9 mouse cellular contexts compared by ENCODE assay signal in the genomic region with DNA sequence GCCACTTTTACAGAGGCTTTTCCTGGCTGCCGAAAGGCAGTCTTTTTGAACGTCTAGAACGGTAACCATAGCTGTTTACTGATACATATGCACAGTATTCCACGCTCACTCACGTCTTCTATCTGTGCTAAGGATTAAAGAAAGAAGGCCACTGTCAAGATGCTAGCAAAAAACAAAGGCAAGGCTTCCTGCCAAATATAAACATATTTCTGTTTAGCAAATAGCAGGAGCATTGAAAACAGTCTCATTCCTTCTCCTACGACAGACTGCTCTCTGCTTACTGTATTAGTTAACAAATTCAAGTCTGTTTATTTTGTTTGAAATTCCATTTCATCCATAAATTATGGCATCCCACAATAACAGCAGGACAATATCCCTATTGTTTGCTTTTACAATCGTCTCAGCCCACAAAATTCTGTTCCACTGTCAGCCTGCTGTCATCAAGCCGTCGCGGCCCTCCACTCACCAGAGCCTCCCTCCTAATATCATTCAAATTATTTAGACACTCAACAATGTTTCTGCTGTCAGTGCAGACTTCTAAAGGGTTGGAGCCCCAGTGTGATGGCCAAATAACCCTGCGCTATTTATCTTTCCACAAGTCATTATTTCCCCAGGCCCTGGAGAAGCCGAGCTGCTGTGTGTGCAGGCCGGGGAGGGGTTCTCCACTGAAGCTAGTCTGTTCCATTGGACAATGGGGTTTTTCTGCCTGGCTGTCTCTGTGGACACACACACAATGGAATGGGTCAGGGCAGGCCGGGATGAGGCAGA.
DNase-seq lines count a peak whose midpoint lies in the region; ATAC-seq and TF ChIP-seq lines count a peak whose summit lies in the region.
"Had no signal": no experiment of that assay in that cellular context is flagged by ENCODE, and none has a peak within 500 bp of the region (broad histone marks: within the 10 kb centered on the region; RNA-seq: fewer than 3 reads in every experiment).

No protein-coding gene starts in this region.

- no peak for TF ChIP-seq CTCF in stomach, postnatal 0 days (IDR thresholded peaks at IDR 0.05; ENCODE audit: low read depth)

- H3K4me1 ChIP-seq in stomach, embryonic 14.5 days (ENCODE audit: control insufficient read depth, insufficient read depth, low read length), result peaks cover 8% of the 10 kb centered on the region; the same call in 1 of the 2 replicates
- no peaks in the 10 kb centered on the region for H3K4me1 ChIP-seq in stomach, postnatal 0 days (replicated peaks; ENCODE audit: control insufficient read depth, insufficient read depth)

- no peak overlapping the region for H3K9ac ChIP-seq in stomach, embryonic 14.5 days (replicated peaks; ENCODE audit: low read depth, low read length)
- H3K9ac ChIP-seq in stomach, postnatal 0 days (ENCODE audit: low read length), result no peak overlapping the region

- H3K9me3 ChIP-seq in stomach, embryonic 14.5 days (ENCODE audit: control insufficient read depth, low read depth, low read length), result no peaks in the 10 kb centered on the region
- H3K9me3 ChIP-seq in stomach, postnatal 0 days (ENCODE audit: control insufficient read depth, low read length), result no peaks in the 10 kb centered on the region

- H3K36me3 ChIP-seq in stomach, embryonic 14.5 days (ENCODE audit: control insufficient read depth, insufficient read depth, low read length), result no peaks in the 10 kb centered on the region
- H3K36me3 ChIP-seq in stomach, postnatal 0 days (ENCODE audit: control insufficient read depth, insufficient read depth, low read length), result no peaks in the 10 kb centered on the region

- no peak overlapping the region for H3K4me3 ChIP-seq in stomach, embryonic 14.5 days (ENCODE audit: low read depth, low read length)
- no peak overlapping the region for H3K4me3 ChIP-seq in stomach, postnatal 0 days (ENCODE audit: low read depth, low read length)

- peak overlapping the region; percentile 2; the same call in 1 of the 2 replicates for H3K27ac ChIP-seq in stomach, embryonic 14.5 days (ENCODE audit: low read length)
- no peak overlapping the region for H3K27ac ChIP-seq in stomach, postnatal 0 days (replicated peaks)

- no peak for TF ChIP-seq EP300 in stomach, postnatal 0 days (optimal IDR thresholded peaks at IDR 0.05)

- no peak; the same call in 1 of the 2 replicates for ATAC-seq in stomach, embryonic 14.5 days (ENCODE audit: insufficient number of reproducible peaks, insufficient read depth, low FRiP score, low read depth)
- ATAC-seq in stomach, postnatal 0 days (ENCODE audit: low FRiP score, low TSS enrichment), result no peak

- H3K27me3 ChIP-seq in stomach, embryonic 14.5 days (ENCODE audit: control insufficient read depth, insufficient read depth, low read length), result no peaks in the 10 kb centered on the region
- no peaks in the 10 kb centered on the region for H3K27me3 ChIP-seq in stomach, postnatal 0 days (ENCODE audit: control insufficient read depth, insufficient read depth, low read length)

- WGBS in stomach, embryonic 14.5 days, result 45% methylated on average over 14 of the region's 14 CpGs
- WGBS in stomach, postnatal 0 days, result 44% methylated on average over 14 of the region's 14 CpGs

- intact Hi-C loops in gastrocnemius, postnatal 14 days (cut with DNase I; ENCODE audit: low total_unique reads), result no loop called here

- H3K4me2 ChIP-seq in stomach, embryonic 14.5 days (replicated peaks; ENCODE audit: low read depth, low read length), result no peak overlapping the region
- no peak overlapping the region for H3K4me2 ChIP-seq in stomach, postnatal 0 days (replicated peaks; ENCODE audit: low read depth)

- DNase-seq in gastrocnemius, postnatal 14 days, result peak; percentile 8
- DNase-seq in gastrocnemius, adult 18-20 months (ENCODE audit: low spot score), result no peak
- DNase-seq in stomach, postnatal 0 days (ENCODE audit: low spot score), result no peak
- DNase-seq in left cerebral cortex, adult 8-10 months (ENCODE audit: low spot score in 2 of 2), result peak; percentile 13 to 46
- no peak for DNase-seq in urinary bladder, postnatal 10 days (ENCODE audit: low spot score)
- DNase-seq in spleen, postnatal 36 days (ENCODE audit: low spot score in 2 of 2), result no peak
- no peak for DNase-seq in gastrocnemius, postnatal 4 days (ENCODE audit: low spot score in 2 of 2)
- DNase-seq: adrenal gland, postnatal 14 days had no signal

Comparison
In these comparisons a context has a peak if more than half of its experiments do, and no peak if none do; other contexts are left out.
1. DNase-seq: peak in gastrocnemius, postnatal 14 days (single experiment) and left cerebral cortex, adult 8-10 months (2 of 2); none in gastrocnemius, adult 18-20 months (single experiment), stomach, postnatal 0 days (single experiment), urinary bladder, postnatal 10 days (single experiment), spleen, postnatal 36 days (0 of 2) and gastrocnemius, postnatal 4 days (0 of 2).